Mouse (Mus musculus) midbrain, embryonic 11.5 days (tissue): ENCODE measurements around the gene Klhl29. TPM values are rescaled to one million over a fixed set of nuclear protein-coding genes. Genes with fewer than 3 reads are reported as not detected.

ENCODE experiments used
- ATAC-seq: fragments of 200-750 bp; cut with Nextera tagmentation; 2 replicates; pipeline ENCODE4 v1.8.0; 2017; ENCODE audit warnings: moderate TSS enrichment, moderate library complexity; ENCODE audit not compliant: low FRiP score
- DNase-seq: peaks from one replicate; pipeline ENCODE4 v3.0.0; 2015; ENCODE audit warnings: low spot score; ENCODE audit errors: missing footprints
- H3K27ac ChIP-seq: fragments of 300-500 bp; sonication (generic); 2 replicates; pipeline ENCODE4 v1.5.1; 2014; ENCODE audit warnings: low read depth, low read length
- H3K27me3 ChIP-seq: fragments of 300-500 bp; sonication (generic); 2 replicates; pipeline ENCODE4 v1.6.1; 2014; ENCODE audit warnings: mild to moderate bottlenecking, low read length, moderate library complexity, mixed read lengths; ENCODE audit not compliant: control insufficient read depth, insufficient read depth
- H3K36me3 ChIP-seq: fragments of 300-500 bp; sonication (generic); 2 replicates; pipeline ENCODE4 v1.6.1; 2014; ENCODE audit warnings: mild to moderate bottlenecking, low read length, moderate library complexity, mixed read lengths; ENCODE audit not compliant: control insufficient read depth, insufficient read depth
- H3K4me1 ChIP-seq: fragments of 300-500 bp; sonication (generic); 2 replicates; pipeline ENCODE4 v1.6.1; 2014; ENCODE audit warnings: low read length; ENCODE audit not compliant: control insufficient read depth, insufficient read depth
- H3K4me2 ChIP-seq: fragments of 300-500 bp; sonication (generic); 2 replicates; pipeline ENCODE4 v1.6.1; 2014; ENCODE audit warnings: mild to moderate bottlenecking, moderate library complexity
- H3K4me3 ChIP-seq: fragments of 300-500 bp; sonication (generic); 2 replicates; pipeline ENCODE4 v1.5.1; 2014; ENCODE audit warnings: low read depth, low read length
- H3K9ac ChIP-seq: fragments of 300-500 bp; sonication (generic); 2 replicates; pipeline ENCODE4 v1.6.1; 2014; ENCODE audit warnings: low read length
- H3K9me3 ChIP-seq: fragments of 300-500 bp; sonication (generic); 2 replicates; pipeline ENCODE4 v1.6.1; 2016; ENCODE audit warnings: low read length; ENCODE audit not compliant: control insufficient read depth
- WGBS: fragments of 180-500 bp; shearing (Covaris S2); extraction: QIAGEN DNeasy Blood & Tissue Kit; methylation state at CpG from one replicate; pipeline ENCODE4 v1.1.7; 2014; 5-methylcytosine and 5-hydroxymethylcytosine counted together
- polyA plus RNA-seq: library from polyadenylated mRNA; unstranded; fragments of >200 nt; fragmentation: Nextera tagmentation; extraction: Ambion mirVana; gene quantifications from 2 replicates; pipeline ENCODE4 v1.2.1, GENCODE M21; 2014

Klhl29 gene
- polyA plus RNA-seq, 1 experiment from 2014 or later: 2.0 TPM

- H3K36me3 ChIP-seq: no peaks in the 10 kb centered on the region
- H3K27ac ChIP-seq: no peak overlapping the region
- no peak overlapping the region for H3K4me2 ChIP-seq
- WGBS: 92% methylated on average over 4 of the region's 4 CpGs
- DNase-seq (no peak), ATAC-seq (no peak)
- no peak overlapping the region for H3K9ac ChIP-seq
- H3K27me3 ChIP-seq: no peaks in the 10 kb centered on the region
- H3K4me1 ChIP-seq: peaks cover 12% of the 10 kb centered on the region
- H3K9me3 ChIP-seq: no peaks in the 10 kb centered on the region
- no peak overlapping the region for H3K4me3 ChIP-seq
These were observed 102.0 kb downstream of the Klhl29 start for GRCm38 (mm10) chr12:5273316-5274047.

- ATAC-seq (no peak), DNase-seq (no peak)
- H3K9ac ChIP-seq: no peak overlapping the region
- no peak overlapping the region for H3K4me2 ChIP-seq
- peaks cover 24% of the 10 kb centered on the region for H3K4me1 ChIP-seq
- H3K4me3 ChIP-seq: no peak overlapping the region
- H3K27me3 ChIP-seq: no peaks in the 10 kb centered on the region
- H3K9me3 ChIP-seq: no peaks in the 10 kb centered on the region
- 85% methylated on average over 3 of the region's 3 CpGs for WGBS
- H3K27ac ChIP-seq: no peak overlapping the region
- no peaks in the 10 kb centered on the region for H3K36me3 ChIP-seq
These were observed 105.0 kb downstream of the Klhl29 start for GRCm38 (mm10) chr12:5270527-5270926.

DNA sequence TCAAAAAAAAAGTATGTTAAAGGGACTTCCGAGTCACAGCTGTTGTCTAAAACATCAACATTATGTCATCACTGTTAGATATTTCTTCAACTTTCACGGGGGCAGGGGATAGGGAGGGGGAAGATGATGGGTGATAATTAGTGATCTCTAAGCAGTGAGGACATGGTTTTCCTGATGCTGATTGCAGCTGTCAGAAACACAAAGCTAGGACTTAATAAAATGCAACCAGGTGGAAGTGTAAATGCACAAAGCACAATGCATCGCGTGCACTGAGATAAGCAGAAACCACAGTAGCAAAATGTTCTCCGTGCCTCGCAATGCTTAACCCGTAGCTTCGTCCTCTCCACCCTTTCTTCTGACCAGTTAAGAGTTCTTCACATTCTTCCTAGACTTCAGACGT is 105.5 kb downstream of the Klhl29 start:
- no peak overlapping the region for H3K4me3 ChIP-seq
- peaks cover 24% of the 10 kb centered on the region for H3K4me1 ChIP-seq
- H3K27me3 ChIP-seq: no peaks in the 10 kb centered on the region
- ATAC-seq (no peak), DNase-seq (no peak)
- WGBS: 80% methylated on average over 9 of the region's 9 CpGs
- no peak overlapping the region for H3K4me2 ChIP-seq
- no peaks in the 10 kb centered on the region for H3K36me3 ChIP-seq
- no peak overlapping the region for H3K9ac ChIP-seq
- H3K9me3 ChIP-seq: no peaks in the 10 kb centered on the region
- H3K27ac ChIP-seq: no peak overlapping the region

- ATAC-seq: no peak
- no peak overlapping the region for H3K27ac ChIP-seq
- WGBS: 80% methylated on average over 7 of the region's 7 CpGs
These were observed 106.4 kb downstream of the Klhl29 start for GRCm38 (mm10) chr12:5269061-5269460.

DNA sequence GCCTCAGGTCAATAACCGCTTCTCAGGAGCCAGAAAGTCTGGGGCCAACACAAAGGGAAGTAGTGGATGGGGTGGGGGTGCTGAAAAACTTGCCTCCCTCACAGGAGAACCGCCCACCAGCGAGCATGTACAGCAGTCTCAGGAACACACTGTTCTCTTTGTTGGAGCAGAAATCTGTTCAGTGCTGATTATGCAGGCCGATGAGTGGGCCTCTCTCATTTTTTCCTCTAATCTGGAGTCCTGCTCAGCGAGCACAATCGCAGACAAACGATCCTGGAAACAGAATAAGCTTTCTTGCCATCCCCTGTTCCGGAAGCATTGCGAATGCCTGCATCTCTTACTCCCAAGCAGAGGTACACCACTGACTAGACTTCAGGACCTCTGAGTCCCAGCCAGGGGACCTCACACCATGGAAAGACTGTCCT is 107.3 kb downstream of the Klhl29 start:
- DNase-seq (peak; percentile 90), ATAC-seq (peak; percentile 84)
- no peaks in the 10 kb centered on the region for H3K27me3 ChIP-seq
- H3K4me3 ChIP-seq: no peak overlapping the region
- H3K9me3 ChIP-seq: no peaks in the 10 kb centered on the region
- H3K9ac ChIP-seq: no peak overlapping the region; the same call in 1 of the 2 replicates
- H3K36me3 ChIP-seq: no peaks in the 10 kb centered on the region
- H3K27ac ChIP-seq: peak overlapping the region; percentile 32; the same call in 1 of the 2 replicates
- H3K4me1 ChIP-seq: peaks cover 19% of the 10 kb centered on the region
- H3K4me2 ChIP-seq: no peak overlapping the region
- 34% methylated on average over 9 of the region's 9 CpGs for WGBS

More at GRCm38 (mm10) chr12:5269061-5269460, 106.4 kb downstream of the Klhl29 start:
- H3K4me3 ChIP-seq: no peak overlapping the region
- H3K4me2 ChIP-seq: no peak overlapping the region
- no peak overlapping the region for H3K9ac ChIP-seq
- no peak for DNase-seq
- no peaks in the 10 kb centered on the region for H3K27me3 ChIP-seq
- H3K36me3 ChIP-seq: no peaks in the 10 kb centered on the region
- no peaks in the 10 kb centered on the region for H3K9me3 ChIP-seq
- peaks cover 19% of the 10 kb centered on the region for H3K4me1 ChIP-seq

DNA sequence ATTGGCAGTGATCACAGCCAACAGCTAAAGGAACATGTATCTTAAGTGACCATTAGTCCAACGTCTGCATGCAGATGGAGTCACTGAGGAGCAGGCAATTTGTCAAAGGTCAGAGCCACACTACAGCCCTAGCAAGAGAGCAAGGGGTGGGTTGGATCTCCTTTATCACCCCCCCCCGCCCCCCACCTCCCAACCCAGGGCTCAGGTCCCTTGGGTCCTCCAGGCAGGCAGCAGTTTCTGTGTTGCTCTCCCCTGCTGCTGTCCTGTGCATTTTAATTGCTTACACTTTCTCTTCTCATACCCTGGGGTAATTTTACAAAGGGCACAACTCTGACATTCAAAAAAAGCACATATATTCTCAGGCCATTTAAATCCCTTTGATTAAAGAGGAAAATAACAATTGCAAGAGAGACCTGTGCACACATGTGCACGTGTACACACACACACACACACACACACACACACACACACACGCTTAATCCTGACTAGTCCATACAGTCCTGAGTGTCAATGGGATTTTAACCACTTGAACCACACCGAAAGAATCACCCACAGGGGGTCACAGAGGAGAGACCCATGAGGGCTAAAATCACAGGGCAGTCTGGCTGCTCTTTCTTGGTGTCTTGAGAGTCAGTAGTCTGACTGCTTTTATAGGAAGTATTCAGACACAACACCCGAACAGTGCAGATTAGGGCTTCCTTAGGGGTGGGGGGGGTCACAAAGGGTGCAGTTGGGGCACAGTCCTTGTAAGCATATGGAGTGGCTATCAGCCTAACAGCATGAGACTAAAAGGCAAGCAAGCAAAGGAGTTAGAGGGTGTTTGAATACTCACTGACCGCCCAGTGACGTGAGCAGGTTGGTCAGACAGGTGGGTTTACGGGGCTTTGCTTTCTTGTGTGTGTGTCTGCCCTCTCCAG is 108.0 kb downstream of the Klhl29 start:
- DNase-seq: no peak
- ATAC-seq: peak; percentile 56
- 51% methylated on average over 9 of the region's 9 CpGs for WGBS
- Histone ChIP-seq H3K36me3 (no peaks in the 10 kb centered on the region), H3K4me1 (peaks cover 19% of the 10 kb centered on the region), H3K9ac (no peak overlapping the region; the same call in 1 of the 2 replicates), H3K4me3 (no peak overlapping the region), H3K9me3 (no peaks in the 10 kb centered on the region), H3K27ac (peak overlapping the region; percentile 32; the same call in 1 of the 2 replicates), H3K27me3 (no peaks in the 10 kb centered on the region), H3K4me2 (no peak overlapping the region)

DNA sequence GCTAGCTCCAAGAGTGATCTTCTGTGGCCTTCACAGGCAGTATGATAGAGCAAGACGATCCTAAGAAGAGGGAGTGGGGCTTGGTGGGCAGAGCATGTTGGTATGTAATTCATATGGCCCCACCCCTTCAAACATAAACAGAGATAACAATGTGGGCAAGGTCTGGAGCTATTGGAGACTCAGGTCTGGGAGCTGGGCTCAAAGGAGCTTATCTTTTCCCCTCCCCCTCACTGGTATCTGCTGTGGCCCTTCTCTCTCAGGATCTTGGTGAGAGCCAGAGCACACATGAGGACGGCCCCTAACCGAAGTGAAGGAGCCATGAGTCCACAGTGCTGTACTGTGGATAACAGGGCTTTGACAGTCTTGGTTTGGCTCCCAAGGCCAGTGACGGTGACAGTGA is 108.7 kb downstream of the Klhl29 start:
- no peaks in the 10 kb centered on the region for H3K36me3 ChIP-seq
- WGBS: 87% methylated on average over 4 of the region's 4 CpGs
- peaks cover 19% of the 10 kb centered on the region for H3K4me1 ChIP-seq
- no peak overlapping the region for H3K4me2 ChIP-seq
- no peak overlapping the region for H3K27ac ChIP-seq
- no peak for DNase-seq
- ATAC-seq: peak; percentile 31; the same call in 1 of the 2 replicates
- H3K9ac ChIP-seq: no peak overlapping the region
- H3K9me3 ChIP-seq: no peaks in the 10 kb centered on the region
- no peaks in the 10 kb centered on the region for H3K27me3 ChIP-seq
- no peak overlapping the region for H3K4me3 ChIP-seq

- DNase-seq: no peak
- Histone ChIP-seq H3K4me1 (no peaks in the 10 kb centered on the region), H3K27ac (no peak overlapping the region), H3K4me3 (no peak overlapping the region), H3K4me2 (no peak overlapping the region), H3K9ac (no peak overlapping the region), H3K27me3 (no peaks in the 10 kb centered on the region; the same call in 1 of the 2 replicates), H3K9me3 (no peaks in the 10 kb centered on the region), H3K36me3 (no peaks in the 10 kb centered on the region)
- WGBS: 86% methylated on average over 4 of the region's 4 CpGs
- ATAC-seq: no peak
These were observed 114.0 kb downstream of the Klhl29 start for GRCm38 (mm10) chr12:5261476-5261875.

DNA sequence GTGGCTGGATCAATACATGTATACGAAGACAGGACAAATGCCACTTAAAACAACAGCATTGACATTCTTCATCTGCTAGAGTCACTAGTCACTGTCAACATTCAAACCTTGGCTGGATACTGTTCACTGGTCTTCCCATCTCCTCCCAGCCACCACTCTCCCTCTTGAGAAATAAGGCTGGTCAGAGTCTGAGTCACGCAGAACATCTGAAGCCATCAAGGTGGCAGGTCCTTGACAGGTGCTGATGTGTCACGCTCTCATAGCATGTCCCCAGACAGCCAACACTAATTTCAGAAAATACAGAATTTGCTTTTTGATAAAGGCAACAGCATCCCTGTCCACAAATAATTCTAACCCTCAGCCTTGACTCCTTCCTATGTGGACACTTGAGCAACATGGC is 116.7 kb downstream of the Klhl29 start:
- no peaks in the 10 kb centered on the region for H3K9me3 ChIP-seq
- H3K4me2 ChIP-seq: no peak overlapping the region
- DNase-seq (no peak), ATAC-seq (no peak)
- no peaks in the 10 kb centered on the region; the same call in 1 of the 2 replicates for H3K27me3 ChIP-seq
- no peak overlapping the region for H3K4me3 ChIP-seq
- 95% methylated on average over 3 of the region's 3 CpGs for WGBS
- H3K4me1 ChIP-seq: peaks cover 8% of the 10 kb centered on the region
- no peaks in the 10 kb centered on the region for H3K36me3 ChIP-seq
- H3K9ac ChIP-seq: no peak overlapping the region
- no peak overlapping the region for H3K27ac ChIP-seq
